Mouse (Mus musculus) intestine, embryonic 15.5 days (tissue): ENCODE measurements around the gene Nxpe5. TPM values are rescaled to one million over a fixed set of nuclear protein-coding genes. Genes with fewer than 3 reads are reported as not detected.

Source experiments
- ATAC-seq: fragments of 200-750 bp; cut with Nextera tagmentation; 2 replicates; pipeline ENCODE4 v1.8.0; 2017; ENCODE audit warnings: moderate TSS enrichment, moderate library complexity
- H3K27ac ChIP-seq: fragments of 300-500 bp; sonication (generic); 2 replicates; pipeline ENCODE4 v1.5.1; 2015; ENCODE audit warnings: mild to moderate bottlenecking, inconsistent platforms
- H3K27me3 ChIP-seq: fragments of 300-500 bp; sonication (generic); replicated peaks from 2 replicates; pipeline ENCODE4 v1.6.1; 2015; ENCODE audit warnings: inconsistent platforms
- H3K36me3 ChIP-seq: fragments of 300-500 bp; sonication (generic); 2 replicates; pipeline ENCODE4 v1.6.1; 2015; ENCODE audit warnings: inconsistent platforms
- H3K4me1 ChIP-seq: fragments of 300-500 bp; sonication (generic); replicated peaks from 2 replicates; pipeline ENCODE4 v1.6.1; 2015; ENCODE audit warnings: inconsistent platforms
- H3K4me2 ChIP-seq: fragments of 300-500 bp; sonication (generic); replicated peaks from 2 replicates; pipeline ENCODE4 v1.6.1; 2015; ENCODE audit warnings: mild to moderate bottlenecking, inconsistent platforms
- H3K4me3 ChIP-seq: fragments of 300-500 bp; sonication (generic); replicated peaks from 2 replicates; pipeline ENCODE4 v1.5.1; 2015; ENCODE audit warnings: inconsistent platforms
- H3K9ac ChIP-seq: fragments of 300-500 bp; sonication (generic); 2 replicates; pipeline ENCODE4 v1.6.1; 2015; ENCODE audit warnings: inconsistent platforms
- H3K9me3 ChIP-seq: fragments of 300-500 bp; sonication (generic); 2 replicates; pipeline ENCODE4 v1.6.1; 2016; ENCODE audit warnings: inconsistent platforms
- WGBS: fragments of 180-500 bp; shearing (Covaris S2); methylation state at CpG from one replicate; pipeline ENCODE4 v1.1.7; 2015; 5-methylcytosine and 5-hydroxymethylcytosine counted together
- polyA plus RNA-seq: library from polyadenylated mRNA; unstranded; fragments of >200 nt; fragmentation: Nextera tagmentation; extraction: Ambion mirVana; gene quantifications from 2 replicates; pipeline ENCODE4 v1.2.1, GENCODE M21; 2015

Nxpe5 gene
- polyA plus RNA-seq, 1 experiment from 2014 or later: not detected

DNA sequence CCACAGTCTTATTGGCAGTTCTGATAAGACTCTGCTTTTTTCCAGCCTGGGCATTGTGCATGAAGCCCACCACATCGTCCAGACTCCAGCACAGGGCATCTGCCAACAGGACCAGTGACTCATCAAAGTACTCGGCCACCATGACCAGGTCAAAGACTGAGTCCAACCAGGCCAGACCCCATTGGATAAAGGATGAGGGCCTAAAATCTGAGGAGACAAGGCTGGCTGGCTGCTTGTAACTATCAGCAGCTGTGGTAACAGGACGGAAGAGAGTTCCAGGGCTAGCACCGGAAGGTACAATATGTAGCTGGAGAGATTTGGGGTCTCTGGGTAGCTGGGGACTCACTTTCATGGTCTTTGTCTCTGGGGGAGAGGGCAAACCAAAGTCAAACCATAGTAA is 40.0 kb downstream of the Nxpe5 start:
- Histone ChIP-seq H3K4me2 (no peak overlapping the region), H3K9me3 (no peaks in the 10 kb centered on the region), H3K27me3 (no peaks in the 10 kb centered on the region), H3K4me3 (no peak overlapping the region), H3K36me3 (peaks cover 11% of the 10 kb centered on the region), H3K4me1 (peaks cover 17% of the 10 kb centered on the region), H3K9ac (no peak overlapping the region), H3K27ac (no peak overlapping the region)
- ATAC-seq: no peak
- WGBS: 95% methylated on average over 4 of the region's 4 CpGs

- no peak overlapping the region for H3K9ac ChIP-seq
- H3K36me3 ChIP-seq: peaks cover 3% of the 10 kb centered on the region; the same call in 1 of the 2 replicates
- no peak overlapping the region for H3K27ac ChIP-seq
- no peak overlapping the region for H3K4me2 ChIP-seq
- peaks cover 17% of the 10 kb centered on the region for H3K4me1 ChIP-seq
- WGBS: 82% methylated on average over 3 of the region's 3 CpGs
- no peaks in the 10 kb centered on the region for H3K27me3 ChIP-seq
- no peak for ATAC-seq
- H3K9me3 ChIP-seq: no peaks in the 10 kb centered on the region
- H3K4me3 ChIP-seq: no peak overlapping the region
Observed at GRCm38 (mm10) chr5:138267114-138267513, 41.4 kb downstream of the Nxpe5 start.

DNA sequence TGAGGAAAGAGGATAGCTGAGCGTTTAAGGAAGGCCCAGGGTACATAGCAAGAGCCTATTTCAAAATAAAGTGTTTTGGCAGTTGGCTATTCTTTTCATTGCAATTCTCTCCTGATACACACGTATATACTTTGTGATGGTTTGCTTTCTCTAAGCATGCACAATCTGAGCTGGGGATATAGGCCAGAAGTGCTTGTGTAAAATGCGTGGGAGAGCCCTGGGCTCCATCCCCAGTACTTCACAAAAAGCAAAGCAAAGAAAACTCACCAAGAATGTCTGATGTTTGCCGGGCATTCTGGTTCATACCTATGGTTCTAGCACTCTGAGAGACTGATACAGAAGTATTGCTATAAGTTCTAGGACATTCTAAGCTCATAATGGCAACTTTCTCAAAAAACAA is 43.3 kb downstream of the Nxpe5 start:
- H3K9me3 ChIP-seq: no peaks in the 10 kb centered on the region
- peaks cover 3% of the 10 kb centered on the region; the same call in 1 of the 2 replicates for H3K36me3 ChIP-seq
- no peak for ATAC-seq
- peaks cover 4% of the 10 kb centered on the region for H3K4me1 ChIP-seq
- no peak overlapping the region for H3K27ac ChIP-seq
- H3K4me2 ChIP-seq: no peak overlapping the region
- H3K9ac ChIP-seq: no peak overlapping the region
- 73% methylated on average over 4 of the region's 4 CpGs for WGBS
- H3K4me3 ChIP-seq: no peak overlapping the region
- H3K27me3 ChIP-seq: no peaks in the 10 kb centered on the region

DNA sequence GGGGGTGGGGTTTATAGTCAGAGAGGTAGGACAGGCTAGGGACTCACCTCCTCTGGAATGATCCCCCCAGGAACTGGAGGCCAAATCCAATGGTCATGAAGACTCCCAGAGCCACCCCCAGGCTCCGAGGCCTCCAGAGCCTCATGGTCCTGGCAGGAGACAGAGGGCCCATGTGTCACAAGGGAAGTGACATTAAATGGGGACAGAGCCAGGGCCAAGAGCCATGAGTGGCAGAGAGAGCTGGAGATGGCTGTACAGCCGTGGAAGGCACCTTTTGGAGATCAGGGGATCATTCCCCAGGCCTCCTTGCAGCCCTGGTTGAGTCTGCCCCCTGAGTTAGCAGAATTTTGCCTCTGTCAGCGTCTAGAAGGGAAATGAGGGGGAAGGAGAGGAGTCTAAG is 45.5 kb downstream of the Nxpe5 start:
- no peak for ATAC-seq
- Histone ChIP-seq H3K27me3 (no peaks in the 10 kb centered on the region), H3K27ac (no peak overlapping the region)

GRCm38 (mm10) chr5:138272409-138272923 is 46.8 kb downstream of the Nxpe5 start, which contains the start of gene Gal3st4:
Gal3st4 (minus strand) TSS chr5:138272840.
- no peaks in the 10 kb centered on the region for H3K9me3 ChIP-seq
- peaks cover 10% of the 10 kb centered on the region; the same call in 1 of the 2 replicates for H3K4me1 ChIP-seq
- peak within 1 kb of the TSS; percentile 15; the same call in 1 of the 2 replicates for H3K4me3 ChIP-seq
- H3K4me2 ChIP-seq: peak within 1 kb of the TSS; percentile 52
- peak within 1 kb of the TSS; percentile 37 for H3K9ac ChIP-seq
- peak; percentile 57; the same call in 1 of the 2 replicates for ATAC-seq
- H3K27me3 ChIP-seq: no peaks in the 10 kb centered on the region
- H3K27ac ChIP-seq: peak within 1 kb of the TSS; percentile 36; the same call in 1 of the 2 replicates
- WGBS: 3% methylated on average over 12 of the region's 12 CpGs
- no peaks in the 10 kb centered on the region for H3K36me3 ChIP-seq

More for the DNA sequence above, 45.5 kb downstream of the Nxpe5 start:
- 70% methylated on average over 3 of the region's 3 CpGs for WGBS
- H3K36me3 ChIP-seq: peaks cover 1% of the 10 kb centered on the region; the same call in 1 of the 2 replicates
- no peak overlapping the region for H3K9ac ChIP-seq
- H3K4me3 ChIP-seq: no peak overlapping the region
- peaks cover 10% of the 10 kb centered on the region; the same call in 1 of the 2 replicates for H3K4me1 ChIP-seq
- H3K4me2 ChIP-seq: no peak overlapping the region
- no peaks in the 10 kb centered on the region for H3K9me3 ChIP-seq

DNA sequence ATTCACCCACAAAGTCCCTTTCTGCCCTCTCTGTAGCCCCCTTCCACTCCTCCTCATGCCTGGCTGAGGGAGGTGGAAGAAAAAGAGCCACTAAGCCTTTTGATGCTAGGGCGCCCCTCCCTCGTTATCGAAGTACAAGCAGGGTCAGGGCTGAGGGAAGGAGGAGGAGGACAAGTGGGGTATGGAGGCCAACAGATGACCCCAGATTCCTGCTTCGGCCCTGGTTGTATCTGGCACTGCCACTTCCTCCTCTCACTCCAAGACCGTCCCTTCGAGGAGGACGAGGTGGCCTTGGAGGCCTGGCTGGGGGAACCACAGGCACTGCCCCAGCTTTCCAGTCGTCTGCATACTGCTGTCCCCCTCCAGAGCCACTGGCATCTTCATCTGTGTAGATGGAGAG is 48.5 kb downstream of the Nxpe5 start:
- Histone ChIP-seq H3K36me3 (no peaks in the 10 kb centered on the region), H3K9me3 (no peaks in the 10 kb centered on the region), H3K27me3 (no peaks in the 10 kb centered on the region), H3K4me2 (no peak overlapping the region), H3K9ac (no peak overlapping the region), H3K4me1 (peaks cover 17% of the 10 kb centered on the region; the same call in 1 of the 2 replicates), H3K4me3 (no peak overlapping the region), H3K27ac (no peak overlapping the region)
- 80% methylated on average over 8 of the region's 8 CpGs for WGBS
- no peak for ATAC-seq

DNA sequence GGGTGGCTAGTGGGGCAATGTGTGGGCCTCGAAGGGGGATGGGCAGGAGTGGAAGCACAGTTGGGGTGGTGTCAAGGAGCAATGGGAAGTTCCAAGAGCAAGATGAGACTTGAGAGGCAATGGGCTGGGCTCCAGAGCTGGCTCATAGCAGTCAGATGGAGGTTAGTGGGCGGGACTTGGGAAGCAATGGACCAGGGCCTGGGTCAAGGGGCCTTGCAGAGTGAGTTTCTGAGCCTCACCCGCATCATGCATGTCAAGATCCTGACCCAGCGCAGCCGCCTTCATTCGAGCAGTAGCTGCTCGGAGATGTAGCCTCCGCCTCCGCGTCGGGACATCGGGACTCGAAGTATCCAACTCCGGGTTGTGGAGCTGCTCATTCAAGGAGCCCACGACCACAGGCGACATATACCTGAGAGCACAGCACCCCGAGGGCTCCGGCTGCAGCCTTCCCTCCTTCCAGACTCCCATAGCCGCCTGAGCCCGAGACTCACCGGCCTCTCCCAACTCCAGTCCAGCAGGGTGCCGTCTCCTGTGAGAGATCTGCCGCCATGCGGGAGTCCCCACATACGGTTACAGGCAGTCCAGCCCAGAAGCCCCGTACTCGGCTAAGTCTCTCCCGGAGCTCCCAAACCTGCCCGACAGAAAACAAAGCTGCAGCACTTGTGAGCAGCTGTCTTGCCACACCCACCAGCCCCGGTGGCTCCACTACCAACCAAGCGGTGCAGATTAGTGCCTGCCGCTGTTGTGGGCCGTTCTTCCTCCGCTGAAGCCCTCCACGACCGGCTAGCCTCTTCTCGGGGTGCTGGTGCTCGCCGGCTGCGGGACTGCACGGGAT is 49.7 kb downstream of the Nxpe5 start:
- 34% methylated on average over 41 of the region's 41 CpGs for WGBS
- Histone ChIP-seq H3K36me3 (no peaks in the 10 kb centered on the region), H3K4me3 (peak overlapping the region; percentile 11; the same call in 1 of the 2 replicates), H3K4me1 (peaks cover 22% of the 10 kb centered on the region), H3K27ac (no peak overlapping the region), H3K4me2 (peak overlapping the region; percentile 47), H3K27me3 (no peaks in the 10 kb centered on the region), H3K9ac (no peak overlapping the region), H3K9me3 (no peaks in the 10 kb centered on the region)
- no peak for ATAC-seq

- no peak for ATAC-seq
- no peak overlapping the region for H3K27ac ChIP-seq
- H3K36me3 ChIP-seq: no peaks in the 10 kb centered on the region
- WGBS: 87% methylated on average over 7 of the region's 7 CpGs
- no peaks in the 10 kb centered on the region for H3K9me3 ChIP-seq
- H3K9ac ChIP-seq: no peak overlapping the region
- H3K4me2 ChIP-seq: 0 out of 2 replicates have a peak overlapping the region, but pooled peaks have one; percentile 82
- H3K4me1 ChIP-seq: peaks cover 21% of the 10 kb centered on the region
- H3K4me3 ChIP-seq: no peak overlapping the region
- H3K27me3 ChIP-seq: no peaks in the 10 kb centered on the region
Observed at GRCm38 (mm10) chr5:138277994-138278393, 52.3 kb downstream of the Nxpe5 start.

- peak within 1 kb of the TSS; percentile 63 for H3K9ac ChIP-seq
- H3K4me1 ChIP-seq: peaks cover 21% of the 10 kb centered on the region
- H3K9me3 ChIP-seq: no peaks in the 10 kb centered on the region
- no peaks in the 10 kb centered on the region for H3K36me3 ChIP-seq
- WGBS: under 1% methylated on average over 56 of the region's 56 CpGs
- no peaks in the 10 kb centered on the region for H3K27me3 ChIP-seq
- peak within 1 kb of the TSS; percentile 64 for H3K4me3 ChIP-seq
- peak within 1 kb of the TSS; percentile 52; the same call in 1 of the 2 replicates for H3K27ac ChIP-seq
- H3K4me2 ChIP-seq: peak within 1 kb of the TSS; percentile 82
- ATAC-seq: peak; percentile 99
Observed at GRCm38 (mm10) chr5:138279585-138280424, 54.1 kb downstream of the Nxpe5 start, which contains the start of the genes Gm43720, Gpc2 and Stag3. Gm43720 (minus strand) TSS chr5:138279958. Gpc2 (minus strand) TSS chr5:138280005. Stag3 (plus strand) TSS chr5:138280240.

DNA sequence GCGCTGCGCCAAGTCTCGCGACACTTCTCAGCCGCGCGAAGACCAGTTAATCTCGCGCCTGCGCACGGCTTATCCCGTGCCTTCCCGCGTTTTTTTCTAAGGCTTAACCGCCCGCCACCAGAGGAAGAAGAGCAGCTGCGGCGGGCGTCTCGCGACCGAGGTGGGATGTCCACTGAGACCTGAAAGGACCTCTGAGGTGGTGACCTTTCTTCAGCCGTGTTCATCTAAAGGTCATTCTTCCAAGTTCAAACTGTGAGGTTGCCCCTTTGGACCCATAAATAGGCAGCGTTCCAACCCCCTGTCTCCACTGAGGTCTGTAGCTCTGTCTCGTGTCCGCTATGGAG is 54.7 kb downstream of the Nxpe5 start:
- Histone ChIP-seq H3K36me3 (no peaks in the 10 kb centered on the region), H3K9ac (no peak overlapping the region), H3K4me1 (peaks cover 19% of the 10 kb centered on the region), H3K4me3 (peak overlapping the region; percentile 64), H3K27me3 (no peaks in the 10 kb centered on the region), H3K27ac (no peak overlapping the region), H3K4me2 (peak overlapping the region; percentile 82), H3K9me3 (no peaks in the 10 kb centered on the region)
- ATAC-seq: 0 out of 2 replicates have a peak, but pooled peaks have one; percentile 2
- WGBS: 23% methylated on average over 26 of the region's 26 CpGs

- H3K4me1 ChIP-seq: peaks cover 15% of the 10 kb centered on the region
- H3K9me3 ChIP-seq: no peaks in the 10 kb centered on the region
- 95% methylated on average over 15 of the region's 15 CpGs for WGBS
- H3K27ac ChIP-seq: no peak overlapping the region
- no peak overlapping the region for H3K9ac ChIP-seq
- H3K27me3 ChIP-seq: no peaks in the 10 kb centered on the region
- H3K36me3 ChIP-seq: no peaks in the 10 kb centered on the region
- no peak for ATAC-seq
- no peak overlapping the region for H3K4me3 ChIP-seq
- peak overlapping the region; percentile 82; the same call in 1 of the 2 replicates for H3K4me2 ChIP-seq
Observed at GRCm38 (mm10) chr5:138280829-138281228, 55.1 kb downstream of the Nxpe5 start.

- no peak overlapping the region for H3K4me2 ChIP-seq
- H3K4me3 ChIP-seq: no peak overlapping the region
- H3K9ac ChIP-seq: no peak overlapping the region
- no peaks in the 10 kb centered on the region for H3K36me3 ChIP-seq
- H3K9me3 ChIP-seq: no peaks in the 10 kb centered on the region
- H3K27ac ChIP-seq: no peak overlapping the region
- WGBS: 80% methylated on average over 2 of the region's 2 CpGs
- ATAC-seq: no peak
- peaks cover 13% of the 10 kb centered on the region for H3K4me1 ChIP-seq
- H3K27me3 ChIP-seq: no peaks in the 10 kb centered on the region
Observed at GRCm38 (mm10) chr5:138281798-138282197, 56.1 kb downstream of the Nxpe5 start.
